Mouse (Mus musculus): Measurements from ENCODE around the gene Pbxip1.

The Pbxip1 gene

GRCm38 (mm10) chr3:89484766-89485524, 48.4 kb downstream of the Pbxip1 start:
- DNase-seq (ENCODE audit: low read depth, low spot score): peak; percentile 85

DNA sequence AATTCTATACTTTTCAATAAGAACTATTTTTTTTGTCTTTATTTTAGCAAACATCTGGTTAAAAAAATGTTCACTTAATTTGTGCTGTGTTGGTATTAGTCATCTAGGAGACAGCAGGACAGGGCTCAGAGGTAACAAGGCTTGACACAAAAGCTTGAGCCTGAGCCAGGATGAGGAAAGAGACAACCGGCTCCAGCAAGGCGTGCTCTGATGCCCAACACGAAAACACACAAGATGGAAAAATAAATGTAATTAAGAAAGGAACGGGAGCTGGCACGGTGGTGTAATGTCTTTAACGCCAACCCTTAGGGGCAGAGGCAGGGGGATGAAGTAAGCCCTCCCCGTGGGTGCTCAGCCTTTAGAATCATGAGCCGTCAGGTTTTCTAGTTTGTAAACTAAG, 49.6 kb downstream of the Pbxip1 start:
- DNase-seq (ENCODE audit: low read depth, low spot score): no peak

DNA sequence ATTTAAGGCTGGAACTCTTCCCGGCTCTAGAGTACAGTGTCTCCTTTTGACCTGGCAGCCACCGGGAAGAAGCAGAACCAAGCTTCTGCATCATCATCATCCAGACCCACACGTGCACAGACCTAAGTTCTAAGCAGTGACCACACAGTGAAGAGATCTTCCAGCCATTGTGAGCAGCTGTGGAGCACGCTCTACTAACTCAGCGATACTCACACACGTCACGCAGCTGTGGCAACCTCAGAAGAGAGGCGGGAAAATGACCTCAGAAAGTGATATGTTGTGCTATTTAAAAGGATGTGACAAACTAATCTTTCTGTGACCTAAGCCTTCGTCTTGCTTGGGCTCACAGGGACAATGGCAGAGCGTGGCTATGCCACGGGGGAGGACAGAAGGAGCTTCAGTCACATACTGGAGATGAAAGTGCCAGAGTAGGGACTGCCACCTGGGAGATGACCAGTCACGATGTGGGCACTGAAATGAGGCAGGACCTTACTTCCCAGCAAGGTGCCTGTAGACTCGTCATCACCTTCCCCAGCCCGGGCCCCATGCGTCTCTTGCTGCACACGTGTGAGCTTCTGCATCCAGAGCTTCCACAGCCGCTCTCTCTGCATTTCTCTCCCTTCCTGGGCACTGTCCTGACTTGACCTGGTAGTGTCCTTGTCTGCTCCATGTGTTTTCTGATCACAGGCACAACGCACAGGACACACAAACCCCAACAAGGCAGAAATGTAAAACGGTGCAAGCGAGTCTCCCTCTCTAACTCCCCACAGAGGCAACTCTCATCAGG, 50.6 kb downstream of the Pbxip1 start:
- no peak for DNase-seq (ENCODE audit: low read depth, low spot score)

DNA sequence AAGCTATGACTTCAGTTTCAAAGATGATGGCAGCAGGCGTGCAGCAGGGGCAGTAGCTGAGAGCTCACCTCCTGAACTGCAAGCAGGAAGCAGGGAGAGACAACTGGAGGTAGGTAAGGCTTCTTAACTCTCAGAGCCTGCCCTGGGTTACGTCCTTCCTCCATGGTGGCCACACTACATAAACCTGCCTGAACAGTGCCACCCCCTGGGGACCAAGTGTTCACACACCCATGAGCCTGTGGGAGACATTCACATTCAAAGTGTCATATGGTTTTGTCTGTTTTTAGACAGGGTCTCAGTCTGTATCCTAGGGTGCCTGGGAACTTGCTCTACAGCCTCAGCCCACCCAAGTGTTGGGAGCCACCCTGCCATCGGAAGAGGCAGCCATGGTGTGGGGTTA, 54.3 kb downstream of the Pbxip1 start:
- no peak for DNase-seq (ENCODE audit: low read depth, low spot score)

- DNase-seq (ENCODE audit: low read depth, low spot score): no peak
These were observed 55.1 kb downstream of the Pbxip1 start for GRCm38 (mm10) chr3:89491559-89491958.

GRCm38 (mm10) chr3:89492701-89493151, 56.2 kb downstream of the Pbxip1 start:
- no peak for DNase-seq (ENCODE audit: low read depth, low spot score)

GRCm38 (mm10) chr3:89494630-89495029, 58.1 kb downstream of the Pbxip1 start:
- DNase-seq (ENCODE audit: low read depth, low spot score): peak; percentile 59

GRCm38 (mm10) chr3:89496366-89496765, 59.9 kb downstream of the Pbxip1 start:
- peak; percentile 52 for DNase-seq (ENCODE audit: low read depth, low spot score)

- DNase-seq (ENCODE audit: low read depth, low spot score): peak; percentile 64
These were observed 63.2 kb downstream of the Pbxip1 start for GRCm38 (mm10) chr3:89499696-89500095.
